Mouse (Mus musculus) bone marrow macrophage, adult 2 months (primary cell): ENCODE measurements around the gene Ntm.

Source experiments
- CTCF ChIP-seq: IDR thresholded peaks from 2 replicates; pipeline ENCODE4 v1.5.1; 2012; ENCODE audit warnings: low read depth, mild to moderate bottlenecking, low read length, moderate library complexity
- POLR2A ChIP-seq: IDR thresholded peaks from 2 replicates; pipeline ENCODE4 v1.6.1; 2012; ENCODE audit warnings: mild to moderate bottlenecking, low read depth, low read length, borderline replicate concordance

DNA sequence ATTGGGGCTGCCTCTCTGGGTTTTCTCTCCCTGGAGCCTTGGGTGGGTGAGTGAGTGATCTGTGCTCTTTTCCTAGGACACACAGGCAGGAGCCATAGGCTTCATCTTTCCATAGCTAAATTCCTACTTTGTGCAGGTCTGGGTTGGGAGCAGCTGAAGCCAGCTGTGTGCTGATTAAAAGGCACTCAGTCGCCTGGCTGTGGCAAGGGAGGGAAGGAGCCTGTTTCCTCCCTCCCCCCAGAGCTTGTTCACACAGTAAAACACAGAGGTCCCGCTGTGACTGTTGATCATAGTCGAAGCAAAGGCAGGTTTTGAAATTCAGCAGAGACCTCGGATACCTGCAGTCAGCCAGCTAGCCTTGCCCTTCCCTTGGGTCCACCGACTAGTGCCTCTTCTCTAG, 282.3 kb downstream of the Ntm start:
- TF ChIP-seq POLR2A (no peak), CTCF (no peak)
